Mouse (Mus musculus) c-Kit-negative CD71-positive TER-119-positive erythroid progenitor cells, embryonic 14.5 days (primary cell): Measurements from ENCODE around the gene Arhgap18.

Experiments used
- DNase-seq: peaks from one replicate; pipeline ENCODE4 v3.0.0-alpha.2; 2013; ENCODE audit warnings: low read depth, low spot score

Gene Arhgap18

DNA sequence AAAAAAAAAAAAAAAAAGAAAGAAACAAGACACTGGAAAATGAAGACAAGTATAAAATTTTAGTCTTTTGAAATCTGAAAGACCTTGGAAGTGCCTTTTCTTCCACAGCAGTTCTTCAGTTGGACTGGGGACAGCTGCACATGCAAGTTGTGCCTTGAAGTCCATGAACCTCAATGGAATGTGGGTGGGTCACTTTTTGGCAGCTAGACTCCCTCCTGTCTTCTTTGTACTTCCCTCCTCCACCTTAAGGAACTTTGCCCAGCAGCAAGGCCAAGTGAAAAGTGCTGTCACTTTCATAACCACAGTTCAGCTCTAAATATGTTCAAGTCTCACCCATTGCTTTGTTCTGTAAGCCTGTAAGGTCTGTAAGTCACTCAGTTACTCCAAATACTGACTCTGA lies 23.2 kb downstream of the Arhgap18 start:
- no peak for DNase-seq

- no peak for DNase-seq
Measured at GRCm38 (mm10) chr10:26780581-26780980, 27.4 kb downstream of the Arhgap18 start.

GRCm38 (mm10) chr10:26789680-26790079 lies 36.5 kb downstream of the Arhgap18 start:
- DNase-seq: no peak

DNA sequence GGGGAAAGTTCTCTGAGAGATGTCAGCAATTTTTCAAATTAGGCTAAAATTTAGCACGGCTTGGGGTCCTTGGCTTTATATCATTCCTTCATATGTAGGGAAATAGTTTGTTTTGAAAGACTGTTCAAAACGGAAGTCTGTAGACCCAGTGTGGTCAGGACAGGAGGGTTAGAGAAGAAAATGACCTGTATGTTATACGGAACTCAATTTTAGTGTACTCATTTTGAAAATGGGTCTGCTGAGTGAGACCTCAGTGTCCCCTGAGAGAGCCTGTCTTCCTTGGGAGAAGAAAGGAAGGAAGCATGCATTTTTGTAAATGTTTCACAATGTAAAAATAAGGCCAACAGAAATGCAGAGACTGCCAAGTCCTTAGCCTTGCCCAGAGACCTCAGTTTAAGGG lies 38.6 kb downstream of the Arhgap18 start:
- no peak for DNase-seq

GRCm38 (mm10) chr10:26793013-26793412 lies 39.8 kb downstream of the Arhgap18 start:
- no peak for DNase-seq

DNA sequence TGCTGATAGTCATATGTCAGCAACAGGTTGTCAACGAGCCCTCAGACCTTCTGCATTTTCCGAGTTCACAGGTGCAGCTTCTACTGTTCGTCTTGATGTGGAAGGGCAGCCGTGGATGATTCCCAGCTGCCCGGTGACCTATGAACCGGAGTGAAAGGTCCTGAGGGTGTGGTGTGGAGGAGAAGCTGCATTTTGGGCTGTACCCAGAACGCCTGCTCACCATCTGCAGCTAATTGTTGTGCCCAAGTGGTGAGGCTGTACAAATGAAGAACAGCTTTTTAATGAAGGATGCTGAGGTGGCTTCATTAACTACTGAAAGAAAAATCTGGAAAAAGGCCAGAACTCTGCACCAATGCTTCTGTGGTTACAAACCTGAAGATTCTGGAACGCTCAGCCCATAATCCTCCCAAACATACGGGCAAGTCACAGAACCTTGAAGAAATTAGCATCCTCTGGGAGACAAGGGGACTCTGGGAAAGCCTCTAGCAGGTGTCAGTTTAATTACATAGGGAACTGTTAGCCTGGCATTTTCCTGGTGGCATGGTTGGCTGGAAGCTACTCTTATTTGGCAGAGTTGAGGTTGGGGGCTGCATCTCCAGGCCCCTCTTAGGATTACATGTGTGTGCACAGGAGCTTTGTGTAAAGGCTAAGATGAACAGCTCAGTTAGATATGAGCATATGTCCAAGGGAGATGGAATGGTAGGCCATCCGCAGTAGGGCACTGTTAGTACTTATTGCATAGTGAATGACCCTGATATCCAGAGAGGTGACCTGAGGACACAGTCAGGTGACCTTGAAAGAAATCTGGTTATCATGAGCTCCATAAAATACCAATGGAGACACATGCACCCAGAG lies 43.4 kb downstream of the Arhgap18 start:
- no peak for DNase-seq

- no peak for DNase-seq
Measured at GRCm38 (mm10) chr10:26797287-26797672, 44.1 kb downstream of the Arhgap18 start.

DNA sequence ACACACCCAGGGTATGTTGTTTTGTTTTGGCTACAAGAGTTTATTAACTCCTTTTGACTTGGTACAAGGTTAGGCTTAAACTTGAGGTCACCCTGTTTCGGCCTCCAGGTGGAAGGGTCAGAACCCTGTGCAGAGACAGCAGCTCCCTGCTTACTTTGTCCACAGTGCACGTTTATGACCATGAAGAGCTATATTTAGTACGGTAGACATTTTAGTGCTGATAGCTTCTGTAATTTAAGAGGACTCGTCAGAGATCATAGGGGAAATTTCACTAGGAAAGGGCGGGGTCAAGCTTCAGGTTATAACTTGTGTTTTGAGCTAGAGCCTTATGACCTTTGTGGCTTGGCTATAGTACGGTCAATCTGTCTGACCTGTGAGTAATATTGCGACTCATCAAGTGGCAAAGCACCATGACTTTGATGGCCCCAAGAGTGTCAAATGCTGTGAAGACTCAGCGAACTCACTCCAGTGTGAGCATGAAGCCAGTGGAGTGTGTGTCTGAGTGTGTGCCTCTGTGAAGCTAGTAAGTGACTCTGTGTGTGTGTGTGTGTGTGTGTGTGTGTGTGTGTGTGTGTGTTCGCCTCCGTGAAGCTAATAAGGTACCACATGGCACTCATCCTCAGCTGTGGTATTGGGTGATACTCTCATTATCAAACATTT lies 45.7 kb downstream of the Arhgap18 start:
- no peak for DNase-seq

DNA sequence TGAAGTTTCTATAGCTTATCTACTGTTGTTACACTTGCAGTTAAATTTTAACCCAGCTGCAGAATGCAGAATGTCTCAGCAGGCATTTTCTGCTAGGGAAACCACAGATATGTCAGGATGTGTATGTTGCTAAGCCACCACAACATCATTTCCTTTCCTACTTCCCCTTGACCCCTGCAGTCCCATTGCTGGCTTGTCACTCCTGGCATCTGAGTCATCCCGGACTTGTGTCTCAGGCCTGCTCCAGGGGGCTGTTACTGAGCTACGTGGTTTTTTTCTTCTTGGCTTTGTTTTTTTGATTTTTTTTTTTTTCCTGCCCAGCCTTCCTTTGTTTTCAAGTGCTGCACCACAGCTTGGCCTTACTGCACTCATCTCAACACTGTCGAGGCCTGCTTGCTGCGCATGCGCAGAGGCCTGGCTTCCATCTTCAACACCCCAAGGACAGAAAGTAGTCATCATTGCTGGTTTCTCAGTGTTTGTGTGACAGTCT lies 46.4 kb downstream of the Arhgap18 start:
- no peak for DNase-seq

DNA sequence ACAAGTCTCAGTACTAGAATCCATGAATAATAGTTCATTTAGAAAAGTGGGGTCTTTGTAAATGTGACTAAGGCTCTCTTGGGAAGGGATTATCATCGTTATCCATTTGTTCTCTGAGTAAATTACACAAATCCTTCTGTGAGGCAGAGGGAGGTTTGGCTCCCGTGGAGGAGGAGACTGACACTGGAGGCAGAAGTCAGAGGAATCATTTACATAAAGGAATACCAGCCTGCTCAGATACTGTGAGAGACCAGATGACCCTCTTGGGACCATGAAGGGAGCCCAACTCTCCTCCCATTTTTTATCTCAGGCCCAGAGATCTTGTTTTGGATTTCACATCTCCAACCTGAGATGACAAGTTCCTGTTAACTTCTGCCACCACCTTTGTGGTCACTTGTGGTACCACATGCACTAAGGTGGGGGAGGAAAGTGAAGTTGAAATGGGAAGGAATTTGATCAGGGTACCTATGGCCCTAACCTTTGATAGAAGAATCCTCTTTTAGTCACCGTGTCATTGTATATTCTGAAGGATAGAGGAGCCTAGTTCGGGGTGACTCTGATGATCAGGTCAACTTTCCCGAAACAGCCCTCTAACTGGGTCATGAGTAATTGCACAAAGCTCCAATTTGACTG lies 51.2 kb downstream of the Arhgap18 start:
- DNase-seq: no peak

GRCm38 (mm10) chr10:26805007-26805406 lies 51.8 kb downstream of the Arhgap18 start:
- no peak for DNase-seq

DNA sequence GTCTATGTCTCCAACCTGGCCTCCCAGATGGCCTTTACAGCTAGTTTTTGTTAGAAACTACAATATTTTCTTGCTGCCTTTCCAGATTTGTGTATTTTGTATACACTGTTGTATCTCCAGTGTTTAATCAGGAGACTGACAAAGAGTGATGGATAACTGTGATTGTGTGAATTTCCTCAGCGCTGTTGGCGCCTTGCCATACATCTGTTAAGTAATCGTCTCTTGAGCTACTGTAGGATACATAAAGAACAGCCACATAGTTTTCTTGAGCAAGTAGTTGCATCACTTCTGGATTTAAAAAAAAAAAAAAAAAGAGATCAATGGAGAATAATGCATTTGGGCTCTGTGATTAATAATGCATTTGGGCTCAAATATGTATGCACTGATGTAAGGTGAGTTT lies 52.9 kb downstream of the Arhgap18 start:
- DNase-seq: no peak

GRCm38 (mm10) chr10:26810059-26810458 lies 56.8 kb downstream of the Arhgap18 start:
- DNase-seq: no peak

- no peak for DNase-seq
Measured at GRCm38 (mm10) chr10:26810810-26811209, 57.6 kb downstream of the Arhgap18 start.

DNA sequence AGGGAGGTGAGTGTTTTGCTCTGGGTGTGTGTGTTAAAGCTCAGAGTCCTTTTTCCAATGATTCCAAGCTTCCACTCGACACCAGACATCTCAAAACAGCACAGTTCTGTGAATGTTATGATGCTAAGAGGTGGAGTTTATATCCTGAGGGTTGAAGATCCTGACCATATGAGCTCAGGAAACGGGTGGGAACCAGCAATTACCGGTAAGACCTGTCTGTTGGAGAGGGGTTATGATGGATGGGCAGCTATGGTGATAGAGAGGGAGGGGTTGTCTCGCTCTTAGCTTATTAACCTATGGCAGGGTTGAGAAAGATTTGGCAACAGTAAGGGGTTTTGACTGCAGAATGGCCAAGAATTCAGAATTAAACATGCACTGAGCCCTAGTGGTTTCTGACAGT lies 58.1 kb downstream of the Arhgap18 start:
- no peak for DNase-seq

DNA sequence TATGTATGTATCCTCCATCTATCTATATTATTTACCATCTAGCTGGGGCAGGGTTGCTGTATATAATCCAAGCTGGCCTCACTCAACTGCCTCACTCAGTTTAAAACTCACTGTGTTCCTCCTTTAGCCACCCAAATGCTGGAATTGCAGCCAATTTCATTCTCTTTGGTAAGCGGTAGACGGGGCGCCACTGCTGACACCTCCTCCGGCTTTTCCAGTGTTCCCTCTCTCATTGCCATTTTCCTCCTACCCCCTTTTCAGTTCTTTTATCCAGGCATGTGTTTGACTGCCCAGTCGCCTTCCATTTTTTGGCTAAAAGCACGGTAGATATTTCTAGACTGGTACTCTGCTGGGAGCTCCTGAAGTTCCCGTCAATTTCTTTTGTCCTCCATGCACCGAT lies 62.4 kb downstream of the Arhgap18 start:
- DNase-seq: no peak

DNA sequence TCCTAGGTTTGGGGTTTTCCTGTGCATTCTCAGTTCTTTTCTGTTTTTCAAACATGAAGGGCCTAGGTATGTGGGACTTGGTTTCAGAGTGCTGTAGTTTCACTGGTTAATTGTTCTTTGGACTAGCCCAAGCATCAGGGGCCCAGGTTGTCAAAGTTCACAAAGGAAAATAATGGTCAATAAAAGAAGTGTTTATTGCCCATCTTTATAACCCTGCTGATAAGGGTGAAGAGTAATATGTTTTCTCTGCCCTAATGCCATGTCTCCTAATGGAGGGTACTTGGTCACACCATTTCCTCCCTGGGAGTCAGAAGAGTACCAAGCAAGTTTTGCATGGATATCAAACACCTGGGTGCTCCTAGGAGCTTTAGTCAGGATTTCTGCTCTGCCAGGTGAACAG lies 67.1 kb downstream of the Arhgap18 start:
- DNase-seq: no peak

DNA sequence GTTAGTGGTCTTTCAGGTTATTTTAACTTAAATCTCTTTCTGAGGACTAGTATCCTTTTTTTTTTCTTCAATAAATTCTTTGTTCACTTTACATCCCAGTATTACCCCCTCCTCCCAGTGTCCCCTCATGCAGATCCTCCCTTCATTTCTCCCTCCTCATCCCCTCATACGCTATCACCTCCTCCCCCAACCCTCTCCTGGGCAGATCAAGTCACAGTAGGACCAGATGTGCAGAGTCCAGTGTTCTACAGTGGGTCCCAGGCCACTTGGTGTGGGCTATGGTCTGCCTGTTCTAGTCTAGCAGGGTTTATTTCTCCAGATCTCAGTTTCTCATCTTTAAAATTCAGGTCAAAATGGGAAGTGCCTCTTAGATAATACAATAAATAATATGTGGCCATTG lies 67.7 kb downstream of the Arhgap18 start:
- DNase-seq: no peak

DNA sequence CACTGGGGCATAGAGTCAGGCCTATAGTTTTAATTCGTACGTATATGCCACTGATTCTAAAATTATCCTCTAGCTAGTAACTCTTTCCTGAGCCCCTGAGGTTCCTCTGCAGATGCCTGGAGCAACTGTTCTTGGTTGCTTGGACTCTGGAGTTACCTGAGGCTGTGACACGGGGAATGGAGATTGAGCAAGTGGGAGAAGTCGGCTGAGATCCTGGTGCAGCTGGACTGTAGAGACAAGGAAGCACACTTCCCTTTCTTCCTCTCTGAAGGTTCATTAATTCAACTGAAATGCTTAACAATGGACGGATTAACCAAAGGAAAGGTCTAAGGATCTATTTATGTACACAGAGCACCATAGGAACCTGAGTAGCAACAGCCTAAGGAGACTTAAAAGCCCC lies 70.8 kb downstream of the Arhgap18 start:
- no peak for DNase-seq

GRCm38 (mm10) chr10:26825246-26825889 lies 72.1 kb downstream of the Arhgap18 start:
- no peak for DNase-seq

DNA sequence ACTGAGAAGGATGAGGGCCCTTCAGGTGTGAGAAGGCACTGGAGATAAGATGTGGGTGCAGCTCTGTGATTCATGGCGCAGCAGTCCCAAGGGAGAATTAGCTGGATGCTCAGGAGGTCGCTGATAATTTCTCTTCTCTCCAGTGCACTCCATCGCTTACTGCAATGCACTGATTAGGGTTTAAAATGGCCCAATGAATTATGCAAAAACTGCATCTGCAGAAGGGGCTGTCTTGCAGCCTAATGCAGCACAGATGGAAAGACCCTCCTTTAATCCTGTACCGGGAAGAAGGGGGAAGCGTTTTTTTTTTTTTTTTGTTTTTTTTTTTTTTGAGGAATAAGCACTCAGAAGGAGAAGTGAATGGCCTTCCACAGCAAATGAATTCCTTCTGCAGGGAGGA lies 74.1 kb downstream of the Arhgap18 start:
- DNase-seq: no peak
